Mouse (Mus musculus): ENCODE results near the gene P3h4. TPM values are rescaled to one million over a fixed set of nuclear protein-coding genes. Genes with fewer than 3 reads are reported as not detected.

P3h4 gene
- total and polyA plus RNA-seq, 3 experiments: not detected

GRCm38 (mm10) chr11:100440691-100441522 lies 26.3 kb upstream of the P3h4 start (continued):
- peak; percentile 92 for TF ChIP-seq NRF1 (IDR thresholded peaks at IDR 0.05; ENCODE audit: low read depth, low read length)
- no peak for TF ChIP-seq USF1 (IDR thresholded peaks at IDR 0.05; ENCODE audit: low read depth, low read length)
- TF ChIP-seq MAX (IDR thresholded peaks at IDR 0.05; ENCODE audit: low read length): peak; percentile 69; the same call in 1 of the 2 replicates
- TF ChIP-seq TCF12 (IDR thresholded peaks at IDR 0.05; ENCODE audit: low read depth, low read length): peak; percentile 86
- TF ChIP-seq CTCF (conservative IDR thresholded peaks at IDR 0.05 in 1 of 2, IDR thresholded peaks at IDR 0.05 in 1 of 2; ENCODE audit: low read depth in 2 of 2, low read length in 2 of 2): no peak

DNA sequence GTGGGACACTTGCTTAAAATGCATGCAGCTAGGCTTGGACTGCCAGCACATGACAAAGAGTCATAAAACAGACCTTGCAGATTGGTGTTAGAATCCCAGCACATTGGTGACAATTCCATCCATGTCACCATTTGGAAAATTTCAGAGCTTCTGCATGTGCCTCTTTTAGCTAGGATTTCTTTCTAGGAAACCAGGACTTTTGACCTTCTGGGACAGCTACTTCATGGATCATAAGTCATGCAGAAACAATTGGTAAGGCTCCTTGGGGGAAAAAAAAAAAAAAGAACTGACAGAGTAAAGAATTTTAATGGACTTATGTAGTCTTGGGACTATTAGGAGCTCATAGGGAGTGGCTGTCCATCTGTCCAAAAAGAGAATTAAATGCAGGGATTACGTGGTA lies 23.3 kb upstream of the P3h4 start:
- H3K4me3 ChIP-seq (replicated peaks in 1 of 3; ENCODE audit: low read depth in 2 of 3, low read length in 2 of 3, poor library complexity in 1 of 3): no peak overlapping the region
- no peaks in the 10 kb centered on the region for H3K79me2 ChIP-seq (replicated peaks; ENCODE audit: control insufficient read depth, extremely low read depth, insufficient read depth, poor library complexity, severe bottlenecking)
- dilution Hi-C loops (cut with MboI; ENCODE audit: extremely low pct_ligation_motif_present, extremely low pct_unique_long_range_greater_than_20kb, low sequenced_read_pairs): no loop called here
- no peak overlapping the region for H3K9ac ChIP-seq (ENCODE audit: insufficient read depth, low read depth)
- H3K4me1 ChIP-seq (ENCODE audit: control insufficient read depth in 1 of 2, insufficient read depth in 2 of 2): peaks cover 12 to 17% of the 10 kb centered on the region in 2 experiments
- H3K27me3 ChIP-seq (replicated peaks): no peaks in the 10 kb centered on the region
- no peak for DNase-seq (ENCODE audit: extremely low read depth)
- H3K27ac ChIP-seq (ENCODE audit: insufficient read depth, low read depth): no peak overlapping the region
- H3K9me3 ChIP-seq (replicated peaks; ENCODE audit: low read length): no peaks in the 10 kb centered on the region
- H3K4me2 ChIP-seq (ENCODE audit: insufficient read depth, low read depth, poor library complexity, severe bottlenecking): no peak overlapping the region
- TF ChIP-seq NRF1 (IDR thresholded peaks at IDR 0.05; ENCODE audit: low read depth, low read length) (no peak), MAX (IDR thresholded peaks at IDR 0.05; ENCODE audit: low read length) (no peak), ELF1 (IDR thresholded peaks at IDR 0.05; ENCODE audit: low read depth, low read length) (no peak), RCOR1 (conservative IDR thresholded peaks at IDR 0.05; ENCODE audit: low read depth, low read length) (no peak), IRF4 (IDR thresholded peaks at IDR 0.05; ENCODE audit: low read depth, low read length) (no peak)
- in situ Hi-C loops (cut with MboI; ENCODE audit: low pct_ligation_motif_present, low pct_unique_long_range_greater_than_20kb, low sequenced_read_pairs): no loop called here
- H3K36me3 ChIP-seq (replicated peaks in 1 of 2; ENCODE audit: control insufficient read depth in 1 of 2, insufficient read depth in 1 of 2, low read length in 1 of 2): peaks cover 19 to 52% of the 10 kb centered on the region in 2 experiments

- Histone ChIP-seq H3K79me2 (replicated peaks; ENCODE audit: control insufficient read depth, extremely low read depth, insufficient read depth, poor library complexity, severe bottlenecking) (no peaks in the 10 kb centered on the region), H3K36me3 (replicated peaks in 1 of 2; ENCODE audit: control insufficient read depth in 1 of 2, insufficient read depth in 1 of 2, low read length in 1 of 2) (peaks cover 23 to 64% of the 10 kb centered on the region in 2 experiments), H3K27ac (ENCODE audit: insufficient read depth, low read depth) (no peak overlapping the region), H3K4me3 (replicated peaks in 1 of 3; ENCODE audit: low read depth in 2 of 3, low read length in 2 of 3, poor library complexity in 1 of 3) (no peak overlapping the region), H3K4me1 (ENCODE audit: control insufficient read depth in 1 of 2, insufficient read depth in 2 of 2) (peaks cover 7 to 12% of the 10 kb centered on the region in 2 experiments; a peak in 3 of 4 replicates), H3K4me2 (ENCODE audit: insufficient read depth, low read depth, poor library complexity, severe bottlenecking) (no peak overlapping the region), H3K9me3 (replicated peaks; ENCODE audit: low read length) (no peaks in the 10 kb centered on the region), H3K9ac (ENCODE audit: insufficient read depth, low read depth) (no peak overlapping the region), H3K27me3 (replicated peaks) (no peaks in the 10 kb centered on the region)
- in situ Hi-C loops (cut with MboI; ENCODE audit: low pct_ligation_motif_present, low pct_unique_long_range_greater_than_20kb, low sequenced_read_pairs): no loop called here
- dilution Hi-C loops (cut with MboI; ENCODE audit: extremely low pct_ligation_motif_present, extremely low pct_unique_long_range_greater_than_20kb, low sequenced_read_pairs): no loop called here
- TF ChIP-seq CTCF (conservative IDR thresholded peaks at IDR 0.05 in 1 of 2, IDR thresholded peaks at IDR 0.05 in 1 of 2; ENCODE audit: low read depth in 2 of 2, low read length in 2 of 2): no peak
- TF ChIP-seq NELFE (IDR thresholded peaks at IDR 0.05; ENCODE audit: low read depth, low read length): no peak
- no peak for TF ChIP-seq POLR2AphosphoS2 (IDR thresholded peaks at IDR 0.05; ENCODE audit: low read depth, low read length)
- no peak for TF ChIP-seq NRF1 (IDR thresholded peaks at IDR 0.05; ENCODE audit: low read depth, low read length)
- TF ChIP-seq ELF1 (IDR thresholded peaks at IDR 0.05; ENCODE audit: low read depth, low read length): no peak
- no peak for TF ChIP-seq MAX (IDR thresholded peaks at IDR 0.05; ENCODE audit: low read length)
- no peak for TF ChIP-seq PAX5 (IDR thresholded peaks at IDR 0.05; ENCODE audit: low read length)
- DNase-seq (ENCODE audit: extremely low read depth): no peak
Observed at GRCm38 (mm10) chr11:100435678-100436246, 21.1 kb upstream of the P3h4 start.
